Comparison of ENCODE assay signal across 24 mouse cellular contexts in genomic region chr4:135710392-135710791, GRCm38 (mm10). TPM values are rescaled to one million over a fixed set of nuclear protein-coding genes. Genes with fewer than 3 reads are reported as not detected.
"Had no signal": no experiment of that assay in that cellular context is flagged by ENCODE, and none has a peak within 500 bp of the region (broad histone marks: within the 10 kb centered on the region; RNA-seq: fewer than 3 reads in every experiment).

No protein-coding gene starts in this region.

- H3K4me1 ChIP-seq: limb, embryonic 12.5 days; midbrain, embryonic 12.5 days; midbrain, embryonic 15.5 days; neural tube, embryonic 15.5 days had no signal

- DNase-seq: kidney, adult 11 months; kidney, adult 8-10 months; kidney, postnatal 10 days; kidney, postnatal 36 days; layer of hippocampus, postnatal 36 days; left cerebral cortex, postnatal 4 days; lung, adult 2 months; lung, postnatal 14 days; lung, postnatal 4 days; right cerebral cortex, postnatal 14 days; right cerebral cortex, postnatal 4 days; thymus, adult 2 months; thymus, postnatal 14 days; thymus, postnatal 4 days had no signal

- H3K36me3 ChIP-seq: kidney, embryonic 15.5 days; limb, embryonic 12.5 days; limb, embryonic 15.5 days; midbrain, embryonic 12.5 days; midbrain, embryonic 15.5 days; neural tube, embryonic 12.5 days; neural tube, embryonic 15.5 days had no signal

- H3K27me3 ChIP-seq: kidney, embryonic 15.5 days; limb, embryonic 12.5 days; limb, embryonic 15.5 days; midbrain, embryonic 12.5 days; neural tube, embryonic 12.5 days; neural tube, embryonic 15.5 days had no signal

- H3K9me3 ChIP-seq: kidney, embryonic 15.5 days; limb, embryonic 12.5 days; limb, embryonic 15.5 days; midbrain, embryonic 12.5 days; midbrain, embryonic 15.5 days; neural tube, embryonic 12.5 days; neural tube, embryonic 15.5 days had no signal

- H3K4me3 ChIP-seq: kidney, embryonic 15.5 days; left cerebral cortex, adult 2 months; limb, embryonic 12.5 days; limb, embryonic 15.5 days; megakaryocyte, embryonic 14.5 days; midbrain, embryonic 12.5 days; midbrain, embryonic 15.5 days; neural tube, embryonic 12.5 days; neural tube, embryonic 15.5 days had no signal

- H3K27ac ChIP-seq: kidney, embryonic 15.5 days; left cerebral cortex, adult 2 months; limb, embryonic 12.5 days; limb, embryonic 15.5 days; midbrain, embryonic 12.5 days; midbrain, embryonic 15.5 days; neural tube, embryonic 12.5 days; neural tube, embryonic 15.5 days; stomach, postnatal 0 days had no signal

- H3K4me2 ChIP-seq: kidney, embryonic 15.5 days; limb, embryonic 12.5 days; limb, embryonic 15.5 days; midbrain, embryonic 12.5 days; midbrain, embryonic 15.5 days; neural tube, embryonic 12.5 days; neural tube, embryonic 15.5 days had no signal

- H3K9ac ChIP-seq: kidney, embryonic 15.5 days; limb, embryonic 12.5 days; limb, embryonic 15.5 days; midbrain, embryonic 12.5 days; midbrain, embryonic 15.5 days; neural tube, embryonic 12.5 days; neural tube, embryonic 15.5 days had no signal

- ATAC-seq: midbrain, embryonic 15.5 days had no signal

RNA-seq across cellular contexts. Expression of gene Il22ra1, which starts 17.6 kb away (rescaled TPM):
- polyA plus RNA-seq: limb, embryonic 12.5 days; midbrain, embryonic 12.5 days; midbrain, embryonic 15.5 days; neural tube, embryonic 12.5 days; neural tube, embryonic 15.5 days had no signal
